Mouse (Mus musculus): ENCODE measurements around the gene Olfr1489.
"Not testable (repeated sequence)": the region's sequence is repeated elsewhere in the genome, so short reads cannot be mapped to it uniquely, and the experiment has no call there.

The Olfr1489 gene

GRCm38 (mm10) chr19:13631321-13631720, at the start of gene Olfr1489:
Olfr1489 (plus strand) TSS chr19:13631621.
- DNase-seq, result no peak

- no peak for DNase-seq
Observed at GRCm38 (mm10) chr19:13583211-13583610, 48.2 kb upstream of the Olfr1489 start, which contains the start of gene Olfr1484. Olfr1484 (plus strand) TSS chr19:13583511.

- DNase-seq, result not testable (repeated sequence)
Observed at GRCm38 (mm10) chr19:13617075-13617474, 14.3 kb upstream of the Olfr1489 start, which contains the start of gene Olfr1487. Olfr1487 (plus strand) TSS chr19:13617375.

- no peak for DNase-seq
Observed at GRCm38 (mm10) chr19:13650791-13651190, 19.4 kb downstream of the Olfr1489 start, which contains the start of gene Olfr1490. Olfr1490 (plus strand) TSS chr19:13651091.
